Mouse (Mus musculus) CD8-positive naive resting alpha-beta T cell, adult 57 days (primary cell): Measurements from ENCODE around the gene Jun. TPM values are rescaled to one million over a fixed set of nuclear protein-coding genes. Genes with fewer than 3 reads are reported as not detected.

Experiments
- total RNA-seq: library from RNA; stranded (reverse); gene quantifications from one replicate; pipeline ENCODE4 v1.2.4, GENCODE M21; 2023

Gene Jun
- total RNA-seq: 1,384 TPM

DNA sequence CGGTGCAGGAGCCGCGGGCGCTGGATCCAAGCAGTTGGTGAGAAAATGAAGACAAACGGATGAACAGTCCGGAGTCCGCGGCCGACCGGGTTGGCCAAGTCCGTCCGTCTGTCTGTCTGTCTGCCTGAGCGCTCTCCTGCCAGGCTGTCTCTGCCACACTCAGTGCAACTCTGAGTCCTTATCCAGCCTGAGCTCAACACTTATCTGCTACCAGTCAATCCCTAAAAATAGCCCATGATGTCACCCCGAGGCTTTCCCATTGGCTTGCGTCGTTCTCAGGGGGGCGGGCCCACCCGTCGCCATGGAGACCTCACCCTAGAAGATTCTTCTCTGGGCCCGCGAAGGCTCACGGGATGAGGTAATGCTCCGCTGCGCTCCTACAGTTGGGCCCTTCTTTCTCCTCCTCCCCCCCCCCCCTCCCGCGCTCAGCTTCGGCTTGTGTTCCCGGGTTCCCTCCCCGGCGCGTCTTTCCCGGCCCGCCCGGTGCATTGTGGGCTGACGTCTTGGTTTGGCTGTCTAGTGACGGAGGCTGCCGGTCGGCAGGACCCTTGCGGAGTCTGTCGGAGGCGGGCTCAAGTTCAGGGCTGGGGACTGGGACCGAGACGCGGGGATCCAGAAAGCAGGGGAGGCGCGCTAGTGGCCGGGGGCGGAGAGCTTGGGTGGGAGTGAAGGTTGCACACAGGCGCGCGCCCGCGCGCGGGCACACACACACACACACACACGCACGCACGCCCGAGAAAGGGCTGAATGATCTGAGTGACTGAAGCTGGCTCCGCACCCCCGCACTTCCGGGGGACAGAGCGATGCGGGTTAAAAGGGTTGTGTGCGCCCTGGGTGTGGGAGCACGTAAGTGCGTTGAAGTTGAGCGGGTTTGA is at the start of gene Jun:
Jun (minus strand) TSS at position 198 of the 875 bp plus-strand sequence.

Other genes with a start within 250 kb of the Jun start
- gene Eqtn, start 123.4 kb downstream of the Jun start, total RNA-seq: not detected
- 67.9 TPM for gene Mysm1, start 73.1 kb downstream of the Jun start, total RNA-seq